Mouse (Mus musculus): ENCODE measurements around the gene Skint10. TPM values are rescaled to one million over a fixed set of nuclear protein-coding genes. Genes with fewer than 3 reads are reported as not detected.

The Skint10 gene
- not detected in 2 replicates for polyA plus RNA-seq (2012; ENCODE audit: insufficient read depth, insufficient read length, low replicate concordance, missing spikeins)

DNA sequence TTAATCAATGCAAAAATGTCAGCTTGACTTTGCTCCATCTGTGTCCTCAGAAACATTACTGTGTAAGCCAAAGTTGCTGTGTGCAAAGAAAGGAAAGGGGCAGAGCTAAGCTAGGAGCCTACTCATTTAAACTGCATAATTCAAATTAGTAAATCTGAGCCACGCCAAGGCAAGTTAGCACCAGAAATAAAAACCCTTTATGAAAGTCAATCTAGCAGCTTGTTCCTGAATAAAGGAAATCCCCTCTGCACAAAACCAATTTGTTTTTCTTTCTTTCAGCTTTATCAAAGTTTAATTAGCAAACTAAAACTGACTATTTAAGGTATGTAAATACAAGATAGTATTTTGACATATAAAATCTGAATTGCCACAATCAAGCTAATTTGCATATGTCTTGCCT lies at the start of gene Skint10:
Skint10 (minus strand) TSS at position 101 of the 400 bp plus-strand sequence.
- Histone ChIP-seq H3K27ac (ENCODE audit: insufficient read depth, low read depth, low read length) (no peak within 1 kb of the TSS), H3K4me1 (ENCODE audit: control insufficient read depth, insufficient read depth, low read length) (no peaks in the 10 kb centered on the region), H3K4me3 (ENCODE audit: insufficient read depth, low read depth, low read length) (no peak within 1 kb of the TSS)
- TF ChIP-seq POLR2A (IDR thresholded peaks at IDR 0.05; ENCODE audit: insufficient read depth, low read depth, low read length), result no peak
- no peak for TF ChIP-seq CTCF (IDR thresholded peaks at IDR 0.05; ENCODE audit: insufficient read depth, low read depth, low read length)
- WGBS, result 68% methylated on average over 1 of the region's 1 CpGs

DNA sequence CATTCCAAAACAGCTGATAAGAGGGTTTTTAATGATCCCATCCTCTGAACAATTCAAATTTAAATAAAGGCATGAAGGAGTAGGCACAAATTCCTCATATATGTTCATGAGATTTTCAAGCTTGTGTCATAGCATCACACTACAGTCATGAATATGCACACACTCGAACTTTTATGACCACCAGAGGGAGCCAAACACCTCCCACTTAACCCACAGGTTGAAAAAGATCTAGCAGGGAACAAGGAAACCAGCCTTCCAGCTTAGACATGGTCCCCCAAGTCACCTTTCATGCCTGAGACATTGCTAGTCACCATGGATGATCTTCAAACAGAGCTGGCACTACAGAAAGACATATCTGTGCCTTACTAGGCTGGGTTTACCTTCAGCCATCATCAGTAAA lies 16.0 kb upstream of the Skint10 start:
- Histone ChIP-seq H3K27ac (ENCODE audit: insufficient read depth, low read depth, low read length) (no peak overlapping the region), H3K4me3 (ENCODE audit: insufficient read depth, low read depth, low read length) (no peak overlapping the region), H3K4me1 (ENCODE audit: control insufficient read depth, insufficient read depth, low read length) (no peaks in the 10 kb centered on the region)
- TF ChIP-seq POLR2A (IDR thresholded peaks at IDR 0.05; ENCODE audit: insufficient read depth, low read depth, low read length) (no peak), CTCF (IDR thresholded peaks at IDR 0.05; ENCODE audit: insufficient read depth, low read depth, low read length) (no peak)
- 2% methylated on average over 1 of the region's 1 CpGs for WGBS

Other genes starting within 250 kb of the Skint10 start
- gene Skint2, start 217.7 kb downstream of the Skint10 start, polyA plus RNA-seq (2012; ENCODE audit: insufficient read depth, insufficient read length, low replicate concordance, missing spikeins), result not detected in 2 replicates